Mouse (Mus musculus): ENCODE measurements around the gene Nos1ap.

DNA sequence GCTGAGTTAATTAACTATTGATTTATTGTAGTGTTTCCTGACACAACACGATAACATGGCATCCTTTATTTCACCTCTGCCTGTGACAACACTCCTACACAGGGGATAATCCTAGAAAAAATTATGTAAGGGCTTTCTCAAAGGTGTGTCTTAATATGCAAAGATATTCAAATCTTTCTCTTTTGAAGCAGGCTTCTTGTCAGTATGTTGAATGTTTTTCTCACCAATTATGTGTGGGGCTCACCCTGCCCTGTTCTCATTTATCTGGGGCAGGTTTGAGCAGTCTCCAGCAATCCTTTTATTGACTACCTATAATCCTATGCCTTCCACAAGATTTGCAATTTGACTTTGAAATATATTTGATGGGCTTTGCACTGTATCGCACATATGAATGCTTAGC lies 97.1 kb downstream of the Nos1ap start:
- no peak for TF ChIP-seq CTCF (IDR thresholded peaks at IDR 0.05; ENCODE audit: borderline replicate concordance, insufficient read depth, low read depth, low read length)
- no peak for TF ChIP-seq POLR2A (IDR thresholded peaks at IDR 0.05; ENCODE audit: borderline replicate concordance, insufficient read depth, low read length)

Data from cerebellum, adult 2 months (tissue).